Mouse (Mus musculus): Measurements from ENCODE around the gene Traf3ip1. TPM values are rescaled to one million over a fixed set of nuclear protein-coding genes. Genes with fewer than 3 reads are reported as not detected.
A peak's percentile ranks its signal among the peaks of the same experiment; 100 is the strongest.

Traf3ip1 gene
- polyA plus RNA-seq, 2 experiments = 5.1 to 16.7 TPM

GRCm38 (mm10) chr1:91490322-91490721 is 4.1 kb upstream of the Traf3ip1 start:
- Histone ChIP-seq H3K4me2 (replicated peaks; ENCODE audit: low read depth, low read length, severe bottlenecking) (no peak overlapping the region), H3K27me3 (ENCODE audit: control insufficient read depth, insufficient read depth, low read length) (no peaks in the 10 kb centered on the region), H3K9ac (ENCODE audit: low read depth, low read length, severe bottlenecking) (no peak overlapping the region), H3K36me3 (ENCODE audit: control insufficient read depth, insufficient read depth, low read length) (no peaks in the 10 kb centered on the region), H3K9me3 (ENCODE audit: control insufficient read depth, low read length) (no peaks in the 10 kb centered on the region), H3K27ac (replicated peaks; ENCODE audit: low read depth, low read length) (no peak overlapping the region), H3K4me1 (ENCODE audit: control insufficient read depth, insufficient read depth, low read length) (peaks cover 4% of the 10 kb centered on the region), H3K4me3 (replicated peaks; ENCODE audit: low read length) (no peak overlapping the region)
- 61% methylated on average over 1 of the region's 1 CpGs for WGBS
- ATAC-seq (ENCODE audit: low FRiP score, low read depth) (no peak), DNase-seq (ENCODE audit: low spot score) (no peak)
- no peak for TF ChIP-seq POLR2A (IDR thresholded peaks at IDR 0.05; ENCODE audit: borderline replicate concordance, extremely low read depth, insufficient read depth, insufficient read length)

GRCm38 (mm10) chr1:91492740-91493139 is 1.7 kb upstream of the Traf3ip1 start:
- no peak for TF ChIP-seq POLR2A (IDR thresholded peaks at IDR 0.05; ENCODE audit: borderline replicate concordance, extremely low read depth, insufficient read depth, insufficient read length)
- H3K27ac ChIP-seq (replicated peaks; ENCODE audit: low read depth, low read length) = no peak overlapping the region
- H3K4me2 ChIP-seq (replicated peaks; ENCODE audit: low read depth, low read length, severe bottlenecking) = no peak overlapping the region
- ATAC-seq (ENCODE audit: low FRiP score, low read depth) (no peak), DNase-seq (ENCODE audit: low spot score) (no peak)
- no peaks in the 10 kb centered on the region for H3K27me3 ChIP-seq (ENCODE audit: control insufficient read depth, insufficient read depth, low read length)
- H3K4me3 ChIP-seq (replicated peaks; ENCODE audit: low read length) = no peak overlapping the region
- 51% methylated on average over 2 of the region's 2 CpGs for WGBS
- H3K4me1 ChIP-seq (ENCODE audit: control insufficient read depth, insufficient read depth, low read length) = peaks cover 8% of the 10 kb centered on the region
- H3K9ac ChIP-seq (ENCODE audit: low read depth, low read length, severe bottlenecking) = no peak overlapping the region
- H3K36me3 ChIP-seq (ENCODE audit: control insufficient read depth, insufficient read depth, low read length) = no peaks in the 10 kb centered on the region
- no peaks in the 10 kb centered on the region for H3K9me3 ChIP-seq (ENCODE audit: control insufficient read depth, low read length)

GRCm38 (mm10) chr1:91493938-91494337 is 509 bp upstream of the Traf3ip1 start:
- Histone ChIP-seq H3K36me3 (ENCODE audit: control insufficient read depth, insufficient read depth, low read length) (no peaks in the 10 kb centered on the region), H3K9ac (ENCODE audit: low read depth, low read length, severe bottlenecking) (0 out of 2 replicates have a peak overlapping the region, but pooled peaks have one; percentile 74), H3K4me2 (replicated peaks; ENCODE audit: low read depth, low read length, severe bottlenecking) (peak overlapping the region; percentile 76), H3K27ac (replicated peaks; ENCODE audit: low read depth, low read length) (no peak overlapping the region), H3K4me3 (replicated peaks; ENCODE audit: low read length) (peak overlapping the region; percentile 89), H3K9me3 (ENCODE audit: control insufficient read depth, low read length) (no peaks in the 10 kb centered on the region), H3K4me1 (ENCODE audit: control insufficient read depth, insufficient read depth, low read length) (peaks cover 8% of the 10 kb centered on the region), H3K27me3 (ENCODE audit: control insufficient read depth, insufficient read depth, low read length) (no peaks in the 10 kb centered on the region)
- 41% methylated on average over 3 of the region's 3 CpGs for WGBS
- DNase-seq (ENCODE audit: low spot score) (no peak), ATAC-seq (ENCODE audit: low FRiP score, low read depth) (no peak; the same call in 1 of the 2 replicates)
- TF ChIP-seq POLR2A (IDR thresholded peaks at IDR 0.05; ENCODE audit: borderline replicate concordance, extremely low read depth, insufficient read depth, insufficient read length) = no peak

GRCm38 (mm10) chr1:91495321-91495720 is 874 bp downstream of the Traf3ip1 start:
- Histone ChIP-seq H3K4me3 (replicated peaks; ENCODE audit: low read length) (peak overlapping the region; percentile 89), H3K27me3 (ENCODE audit: control insufficient read depth, insufficient read depth, low read length) (no peaks in the 10 kb centered on the region), H3K36me3 (ENCODE audit: control insufficient read depth, insufficient read depth, low read length) (peaks cover 8% of the 10 kb centered on the region; the same call in 1 of the 2 replicates), H3K9me3 (ENCODE audit: control insufficient read depth, low read length) (no peaks in the 10 kb centered on the region), H3K9ac (ENCODE audit: low read depth, low read length, severe bottlenecking) (peak overlapping the region; percentile 74), H3K27ac (replicated peaks; ENCODE audit: low read depth, low read length) (no peak overlapping the region), H3K4me2 (replicated peaks; ENCODE audit: low read depth, low read length, severe bottlenecking) (peak overlapping the region; percentile 76), H3K4me1 (ENCODE audit: control insufficient read depth, insufficient read depth, low read length) (peaks cover 8% of the 10 kb centered on the region)
- DNase-seq (ENCODE audit: low spot score) (no peak), ATAC-seq (ENCODE audit: low FRiP score, low read depth) (no peak)
- WGBS = 48% methylated on average over 5 of the region's 5 CpGs
- TF ChIP-seq POLR2A (IDR thresholded peaks at IDR 0.05; ENCODE audit: borderline replicate concordance, extremely low read depth, insufficient read depth, insufficient read length) = no peak

GRCm38 (mm10) chr1:91498579-91498978 is 4.1 kb downstream of the Traf3ip1 start:
- H3K27ac ChIP-seq (replicated peaks; ENCODE audit: low read depth, low read length) = no peak overlapping the region
- H3K9me3 ChIP-seq (ENCODE audit: control insufficient read depth, low read length) = no peaks in the 10 kb centered on the region
- no peak overlapping the region for H3K4me2 ChIP-seq (replicated peaks; ENCODE audit: low read depth, low read length, severe bottlenecking)
- no peak for TF ChIP-seq POLR2A (IDR thresholded peaks at IDR 0.05; ENCODE audit: borderline replicate concordance, extremely low read depth, insufficient read depth, insufficient read length)
- H3K9ac ChIP-seq (ENCODE audit: low read depth, low read length, severe bottlenecking) = no peak overlapping the region
- DNase-seq (ENCODE audit: low spot score) = no peak
- H3K4me1 ChIP-seq (ENCODE audit: control insufficient read depth, insufficient read depth, low read length) = peaks cover 8% of the 10 kb centered on the region
- 91% methylated on average over 6 of the region's 6 CpGs for WGBS
- no peak for ATAC-seq (ENCODE audit: low FRiP score, low read depth)
- peaks cover 36% of the 10 kb centered on the region for H3K36me3 ChIP-seq (ENCODE audit: control insufficient read depth, insufficient read depth, low read length)
- H3K4me3 ChIP-seq (replicated peaks; ENCODE audit: low read length) = no peak overlapping the region
- H3K27me3 ChIP-seq (ENCODE audit: control insufficient read depth, insufficient read depth, low read length) = no peaks in the 10 kb centered on the region

- DNase-seq (ENCODE audit: low spot score) (peak; percentile 40), ATAC-seq (ENCODE audit: low FRiP score, low read depth) (peak; percentile 80)
- peaks cover 57% of the 10 kb centered on the region for H3K36me3 ChIP-seq (ENCODE audit: control insufficient read depth, insufficient read depth, low read length)
- H3K4me3 ChIP-seq (replicated peaks; ENCODE audit: low read length) = no peak overlapping the region
- H3K9me3 ChIP-seq (ENCODE audit: control insufficient read depth, low read length) = no peaks in the 10 kb centered on the region
- no peaks in the 10 kb centered on the region for H3K27me3 ChIP-seq (ENCODE audit: control insufficient read depth, insufficient read depth, low read length)
- no peaks in the 10 kb centered on the region for H3K4me1 ChIP-seq (ENCODE audit: control insufficient read depth, insufficient read depth, low read length)
- no peak overlapping the region for H3K4me2 ChIP-seq (replicated peaks; ENCODE audit: low read depth, low read length, severe bottlenecking)
- 54% methylated on average over 3 of the region's 3 CpGs for WGBS
- TF ChIP-seq POLR2A (IDR thresholded peaks at IDR 0.05; ENCODE audit: borderline replicate concordance, extremely low read depth, insufficient read depth, insufficient read length) = no peak
- H3K27ac ChIP-seq (replicated peaks; ENCODE audit: low read depth, low read length) = no peak overlapping the region
- H3K9ac ChIP-seq (ENCODE audit: low read depth, low read length, severe bottlenecking) = no peak overlapping the region
Measured at GRCm38 (mm10) chr1:91504615-91505014, 10.2 kb downstream of the Traf3ip1 start.

Data from limb, embryonic 14.5 days (tissue).